Mouse (Mus musculus): ENCODE measurements around the gene Nle1.
"Not testable (repeated sequence)": the region's sequence is repeated elsewhere in the genome, so short reads cannot be mapped to it uniquely, and the experiment has no call there.

Nle1 gene

GRCm38 (mm10) chr11:82907651-82908607, at the start of gene Nle1:
TSS of gene Nle1 (minus strand) at chr11:82908411.
- DNase-seq (ENCODE audit: extremely low spot score, low spot score): peak; percentile 96

DNA sequence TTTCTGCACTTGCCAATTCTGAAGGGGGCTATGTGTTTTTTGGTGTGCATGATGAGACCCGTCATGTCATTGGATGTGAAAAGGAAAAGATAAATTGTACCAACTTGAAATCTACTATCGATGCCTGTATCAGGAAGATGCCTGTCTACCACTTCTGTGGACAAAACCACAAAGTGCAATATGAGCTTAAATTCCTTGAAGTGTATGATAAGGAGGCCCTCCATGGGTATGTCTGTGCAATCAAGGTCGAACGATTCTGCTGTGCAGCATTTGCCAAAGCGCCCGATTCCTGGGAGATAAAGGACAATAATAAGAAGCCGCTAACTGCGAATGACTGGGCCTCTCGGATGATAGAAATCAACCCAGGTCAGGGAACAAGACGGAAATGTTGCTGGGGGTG, 48.7 kb upstream of the Nle1 start:
- no peak for DNase-seq (ENCODE audit: extremely low spot score, low spot score)

GRCm38 (mm10) chr11:82954631-82955030, 46.4 kb upstream of the Nle1 start:
- DNase-seq (ENCODE audit: extremely low spot score, low spot score): no peak

- DNase-seq (ENCODE audit: extremely low spot score, low spot score): no peak
Observed at GRCm38 (mm10) chr11:82952612-82953542, 44.7 kb upstream of the Nle1 start.

DNA sequence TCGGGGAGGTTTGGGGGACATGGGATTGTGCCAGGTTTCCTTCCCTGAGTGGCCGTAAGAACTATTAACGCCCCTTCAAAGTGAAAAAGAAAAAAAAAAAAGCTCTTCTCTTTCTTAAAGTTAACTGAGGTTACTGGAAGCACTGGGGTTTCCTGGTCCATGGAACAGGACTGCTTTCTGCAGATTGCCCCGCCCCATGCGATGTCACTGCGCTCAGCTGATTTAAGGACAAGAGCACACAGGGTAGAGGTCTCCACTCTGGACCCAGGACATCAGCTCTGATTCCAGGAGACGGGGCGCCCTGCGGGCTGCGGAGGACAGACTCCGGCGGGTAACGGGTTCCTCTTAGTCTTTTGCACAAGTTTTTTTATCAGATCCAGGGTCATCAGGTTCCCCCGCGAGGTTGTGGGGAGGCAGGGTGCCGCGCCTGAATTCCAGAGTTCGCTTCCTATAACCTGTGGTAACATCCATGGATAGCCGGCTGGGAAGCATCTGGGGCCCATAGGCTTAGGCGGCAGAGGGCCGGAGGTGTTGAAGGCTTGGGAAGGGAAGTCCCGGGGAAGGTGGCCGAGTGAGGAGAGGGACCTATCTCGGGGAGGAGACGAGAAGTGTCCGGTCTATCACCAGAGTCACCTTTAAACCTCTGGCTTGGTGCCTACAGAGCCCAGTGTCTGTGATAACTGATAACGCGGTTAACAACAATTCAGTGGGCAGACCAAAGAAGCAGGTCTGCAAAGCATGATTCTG, 43.8 kb upstream of the Nle1 start:
- no peak for DNase-seq (ENCODE audit: extremely low spot score, low spot score)

GRCm38 (mm10) chr11:82950736-82951481, 42.7 kb upstream of the Nle1 start, which contains the start of gene Slfn5:
TSS of gene Slfn5 (plus strand) at chr11:82951349.
- DNase-seq (ENCODE audit: extremely low spot score, low spot score): no peak

GRCm38 (mm10) chr11:82949036-82949435, 40.8 kb upstream of the Nle1 start:
- DNase-seq (ENCODE audit: extremely low spot score, low spot score): no peak

DNA sequence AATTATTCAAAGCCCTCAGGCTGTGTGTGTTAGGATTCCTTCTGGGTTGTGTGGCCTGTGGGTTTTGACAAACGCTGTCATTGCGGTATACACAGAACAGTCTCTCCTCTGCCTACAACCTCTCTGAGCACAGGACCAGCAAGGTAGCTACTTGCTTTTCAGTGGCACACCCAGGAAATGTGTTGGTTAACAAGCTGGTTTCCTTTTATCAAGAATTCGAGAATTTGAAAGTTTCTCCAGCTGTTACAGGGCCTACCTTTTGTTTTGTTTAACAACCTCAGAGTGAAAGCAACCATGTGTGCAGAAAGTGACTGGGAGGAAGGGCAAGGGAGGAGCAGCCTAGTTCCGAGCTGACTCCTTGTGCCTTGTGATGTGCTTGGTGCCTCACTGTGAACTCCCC, 39.2 kb upstream of the Nle1 start:
- no peak for DNase-seq (ENCODE audit: extremely low spot score, low spot score)

DNA sequence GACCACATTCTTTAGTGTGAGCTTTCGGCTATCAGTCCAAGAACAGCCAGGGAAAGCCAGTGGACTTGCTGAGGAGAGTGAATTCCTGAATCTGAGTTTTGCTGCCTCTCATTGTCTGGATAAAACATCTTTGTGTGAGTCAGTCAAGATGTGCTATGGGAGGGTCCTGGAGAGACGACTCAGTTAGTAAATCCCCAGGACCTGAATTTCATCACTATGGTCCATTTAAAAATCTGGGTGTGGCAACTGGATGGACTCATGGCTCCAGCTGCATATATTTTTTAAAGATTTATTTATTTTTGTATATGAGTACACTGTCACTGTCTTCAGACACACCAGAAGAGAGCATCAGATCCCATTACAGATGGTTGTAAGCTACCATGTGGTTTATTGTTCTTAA, 37.4 kb upstream of the Nle1 start:
- DNase-seq (ENCODE audit: extremely low spot score, low spot score): no peak

- no peak for DNase-seq (ENCODE audit: extremely low spot score, low spot score)
Observed at GRCm38 (mm10) chr11:82943336-82943735, 35.1 kb upstream of the Nle1 start.

DNA sequence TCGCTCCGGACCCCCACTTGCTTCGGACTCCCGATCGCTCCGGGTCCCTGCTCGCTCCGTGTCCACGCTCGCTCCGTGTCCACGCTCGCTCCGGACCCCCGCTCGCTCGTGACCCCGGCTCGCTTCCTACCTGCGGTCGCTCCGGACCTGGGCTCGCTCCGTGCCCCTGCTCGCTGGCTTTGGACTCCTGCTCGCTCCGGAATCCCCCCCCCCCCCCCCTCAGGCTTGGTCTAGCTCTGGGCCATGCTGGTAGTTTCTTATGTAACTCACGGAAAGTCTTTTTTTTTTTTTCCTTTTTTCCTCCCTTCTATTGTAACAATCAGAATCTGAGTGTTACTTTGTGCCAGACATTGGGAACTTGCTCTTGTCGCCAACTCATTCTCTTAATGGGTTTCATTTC, 25.0 kb upstream of the Nle1 start:
- DNase-seq (ENCODE audit: extremely low spot score, low spot score): no peak

- DNase-seq (ENCODE audit: extremely low spot score, low spot score): peak; percentile 39
Observed at GRCm38 (mm10) chr11:82931671-82932450, 23.6 kb upstream of the Nle1 start.

DNA sequence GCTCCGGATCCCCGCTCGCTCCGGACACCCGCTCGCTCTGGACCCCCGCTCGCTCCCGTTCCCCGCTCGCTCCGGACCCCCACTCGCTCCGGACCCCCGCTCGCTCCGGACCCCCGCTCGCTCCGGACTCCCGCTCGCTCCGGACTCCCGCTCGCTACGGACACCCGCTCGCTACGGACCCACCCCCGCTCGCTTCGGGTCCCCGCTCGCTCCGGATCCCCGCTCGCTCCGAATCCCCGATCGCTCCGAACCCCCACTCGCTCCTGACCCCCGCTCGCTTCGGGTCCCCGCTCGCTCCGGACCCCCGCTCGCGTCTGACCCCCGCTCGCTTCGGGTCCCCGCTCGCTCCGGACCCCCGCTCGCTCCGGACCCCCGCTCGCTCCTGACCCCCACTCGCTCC, 22.9 kb upstream of the Nle1 start:
- not testable (repeated sequence) for DNase-seq (ENCODE audit: extremely low spot score, low spot score)

DNA sequence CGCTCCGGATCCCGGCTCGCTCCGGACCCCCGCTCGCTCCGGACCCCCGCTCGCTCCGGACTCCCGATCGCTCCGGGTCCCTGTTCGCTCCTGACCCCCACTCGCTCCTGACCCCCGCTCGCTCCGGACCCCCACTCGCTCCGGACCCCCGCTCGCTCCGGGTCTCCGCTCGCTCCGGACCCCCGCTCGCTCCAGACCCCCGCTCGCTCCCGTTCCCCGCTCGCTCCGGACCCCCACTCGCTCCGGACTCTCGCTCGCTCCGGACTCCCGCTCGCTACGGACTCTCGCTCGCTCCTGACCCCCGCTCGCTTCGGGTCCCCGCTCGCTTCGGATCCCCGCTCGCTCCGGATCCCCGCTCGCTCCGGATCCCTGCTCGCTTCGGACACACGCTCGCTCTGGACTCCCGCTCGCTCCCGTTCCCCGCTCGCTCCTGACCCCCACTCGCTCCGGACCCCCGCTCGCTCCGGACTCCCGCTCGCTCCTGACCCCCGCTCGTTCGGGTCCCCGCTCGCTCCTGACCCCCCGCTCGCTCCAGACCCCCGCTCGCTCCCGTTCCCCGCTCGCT, 22.3 kb upstream of the Nle1 start:
- DNase-seq (ENCODE audit: extremely low spot score, low spot score): peak; percentile 34

- DNase-seq (ENCODE audit: extremely low spot score, low spot score): no peak
Observed at GRCm38 (mm10) chr11:82929633-82929950, 21.4 kb upstream of the Nle1 start.

- DNase-seq (ENCODE audit: extremely low spot score, low spot score): no peak
Observed at GRCm38 (mm10) chr11:82928897-82929632, 20.9 kb upstream of the Nle1 start.

- DNase-seq (ENCODE audit: extremely low spot score, low spot score): not testable (repeated sequence)
Observed at GRCm38 (mm10) chr11:82923910-82924309, 15.7 kb upstream of the Nle1 start.

DNA sequence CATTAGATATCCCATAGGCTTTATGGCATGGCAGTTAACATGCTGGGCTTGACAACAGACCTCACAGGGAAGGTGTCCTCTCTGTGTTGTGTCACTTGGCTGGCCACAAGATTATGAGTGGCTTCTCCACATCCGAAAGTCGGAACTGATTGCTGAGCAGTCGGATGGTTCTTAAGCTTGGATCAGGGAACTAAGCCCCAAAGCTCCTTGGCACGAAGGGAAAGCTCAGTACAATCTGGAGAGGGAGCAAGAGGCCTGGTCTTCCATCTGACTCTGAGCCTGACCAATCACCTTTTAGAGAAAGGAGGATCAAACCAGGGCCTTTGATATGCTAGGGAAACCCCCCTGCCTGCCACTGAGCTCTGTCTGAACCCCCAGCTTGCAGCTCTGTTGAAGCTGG, 13.5 kb upstream of the Nle1 start:
- DNase-seq (ENCODE audit: extremely low spot score, low spot score): no peak

DNA sequence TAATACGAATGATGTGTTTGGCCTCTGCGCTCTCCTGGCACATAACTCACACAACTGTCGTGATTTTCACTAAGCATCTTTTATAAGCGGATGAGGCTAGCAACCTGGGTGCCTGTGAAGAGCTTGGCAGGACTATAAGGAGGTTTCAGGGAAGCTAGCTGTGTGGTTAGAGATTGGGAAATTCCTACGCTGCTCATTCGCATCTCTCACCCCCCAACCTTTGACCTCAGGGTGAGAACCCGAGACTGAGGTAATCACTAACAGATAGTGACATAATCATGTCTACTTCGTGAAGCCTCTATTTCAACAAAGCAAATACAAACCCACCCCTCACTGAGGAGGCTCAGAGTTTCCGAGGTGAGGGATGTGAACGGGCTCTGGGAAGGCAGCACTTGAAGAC, 12.6 kb upstream of the Nle1 start:
- no peak for DNase-seq (ENCODE audit: extremely low spot score, low spot score)

Measured in neural tube, embryonic 10.5 days (tissue).